Mouse (Mus musculus) c-Kit-positive CD71-negative TER-119-negative erythroid progenitor cells, embryonic 14.5 days (primary cell): ENCODE results near the gene Fem1a.
A peak's percentile ranks its signal among the peaks of the same experiment; 100 is the strongest.

Source experiments
- DNase-seq: peaks from one replicate; pipeline ENCODE4 v3.0.0-alpha.2; 2013; ENCODE audit warnings: low read depth

Fem1a gene

GRCm38 (mm10) chr17:56303847-56304586 is 47.4 kb downstream of the Fem1a start:
- DNase-seq: peak; percentile 98

DNA sequence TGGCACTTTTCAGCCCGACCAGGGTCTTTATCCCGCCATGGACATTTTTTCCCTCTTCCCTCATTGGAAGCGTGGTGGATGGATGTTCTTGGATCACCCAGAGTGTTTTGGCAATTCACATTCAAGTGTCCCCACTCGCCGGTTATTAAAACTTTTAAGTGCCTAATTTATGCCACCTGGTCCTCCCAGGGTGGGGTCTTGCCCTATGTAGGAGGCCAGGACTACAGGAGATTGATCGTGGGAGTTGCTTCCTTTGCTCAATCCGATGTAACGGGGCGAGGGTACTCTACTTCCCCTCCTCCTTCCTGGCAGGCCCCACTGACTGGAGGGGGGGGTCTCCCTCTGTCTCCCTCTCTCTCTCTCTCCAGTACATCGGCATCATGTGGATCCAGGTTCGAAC is 48.1 kb downstream of the Fem1a start:
- no peak for DNase-seq

GRCm38 (mm10) chr17:56305156-56305555 is 48.5 kb downstream of the Fem1a start:
- no peak for DNase-seq

GRCm38 (mm10) chr17:56305826-56306225 is 49.2 kb downstream of the Fem1a start:
- no peak for DNase-seq

GRCm38 (mm10) chr17:56308088-56308487 is 51.5 kb downstream of the Fem1a start:
- DNase-seq: no peak

DNA sequence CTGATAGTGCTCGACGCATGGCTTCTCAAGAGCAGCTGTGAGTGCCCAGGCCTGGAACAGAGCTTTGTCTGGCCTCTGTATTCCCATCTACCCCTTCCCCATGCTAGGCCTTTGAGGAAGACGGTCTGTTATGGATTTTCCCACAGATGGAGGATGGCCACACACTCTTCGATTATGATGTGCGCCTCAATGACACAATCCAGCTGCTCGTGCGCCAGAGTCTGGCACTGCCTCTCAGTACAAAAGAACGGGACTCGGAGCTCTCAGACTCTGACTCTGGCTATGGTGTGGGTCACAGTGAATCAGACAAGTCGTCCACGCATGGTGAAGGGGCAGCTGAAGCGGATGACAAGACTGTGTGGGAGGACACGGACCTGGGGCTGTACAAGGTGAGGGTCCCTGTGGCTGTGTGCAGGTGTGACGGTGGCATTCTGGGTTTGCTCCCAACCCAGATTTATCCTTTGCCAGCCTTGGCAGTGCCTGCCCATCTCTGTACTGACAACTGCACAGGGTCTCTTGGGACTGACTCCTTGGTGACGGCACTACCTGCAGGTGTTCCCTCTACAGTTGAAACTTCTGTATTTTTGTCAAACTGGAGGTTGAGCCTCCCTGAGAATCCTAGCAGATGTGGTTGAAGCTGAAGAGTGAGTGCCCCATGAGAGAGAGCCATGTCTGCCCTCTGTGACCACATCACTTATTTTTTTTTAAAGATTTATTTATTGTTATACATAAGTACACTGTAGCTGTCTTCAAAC is 52.8 kb downstream of the Fem1a start:
- DNase-seq: no peak
